Mouse (Mus musculus) liver, adult 2 months (tissue): ENCODE measurements at regions not wholly inside any gene's neighbourhood (a gene's known extent, or its start where the extent isn't known, plus 50 kb on each side); places are given as distances from the start of the nearest gene placed in this dataset.

Source experiments
- CTCF ChIP-seq: fragments of 200-500 bp; IDR thresholded peaks from 2 replicates; pipeline ENCODE4 v1.5.1; 2011; ENCODE audit warnings: low read depth, low read length, control low read depth
- POLR2A ChIP-seq: fragments of 200-500 bp; IDR thresholded peaks from 2 replicates; pipeline ENCODE4 v1.6.1; 2011; ENCODE audit warnings: low read length, control low read depth; ENCODE audit not compliant: insufficient read depth; ENCODE audit errors: extremely low read depth

- TF ChIP-seq CTCF, result no peak
- no peak for TF ChIP-seq POLR2A
Measured at GRCm38 (mm10) chr5:111529096-111529495, 111.9 kb downstream of the Mn1 start.
